Mouse (Mus musculus) thymus, adult 2 months (tissue): ENCODE data around the gene Tmem11.

Experiments used
- CTCF ChIP-seq: fragments of 200-500 bp; IDR thresholded peaks from 2 replicates; pipeline ENCODE4 v1.5.1; 2012; ENCODE audit warnings: mild to moderate bottlenecking, control low read depth, low read length, moderate library complexity, borderline replicate concordance; ENCODE audit not compliant: control insufficient read depth, poor library complexity, insufficient read depth; ENCODE audit errors: extremely low read depth
- POLR2A ChIP-seq: fragments of 200-500 bp; IDR thresholded peaks from 2 replicates; pipeline ENCODE4 v1.6.1; 2012; ENCODE audit warnings: mild to moderate bottlenecking, low read length, control low read depth, moderate library complexity; ENCODE audit not compliant: control insufficient read depth, poor library complexity, insufficient read depth; ENCODE audit errors: extremely low read depth

GRCm38 (mm10) chr11:60903661-60904061 lies 24.6 kb upstream of the Tmem11 start:
- TF ChIP-seq CTCF (no peak), POLR2A (no peak)
